Mouse (Mus musculus): ENCODE data around the gene Sorcs2.
A peak's percentile ranks its signal among the peaks of the same experiment; 100 is the strongest.

Sorcs2 gene

GRCm38 (mm10) chr5:36355683-36356082 is 42.3 kb downstream of the Sorcs2 start:
- DNase-seq = no peak

- no peak for DNase-seq
Measured at GRCm38 (mm10) chr5:36353679-36354078, 44.3 kb downstream of the Sorcs2 start.

- no peak for DNase-seq
Measured at GRCm38 (mm10) chr5:36353194-36353593, 44.7 kb downstream of the Sorcs2 start.

- DNase-seq = no peak
Measured at GRCm38 (mm10) chr5:36346698-36347097, 51.2 kb downstream of the Sorcs2 start.

GRCm38 (mm10) chr5:36339283-36339682 is 58.7 kb downstream of the Sorcs2 start:
- no peak for DNase-seq

- no peak for DNase-seq
Measured at GRCm38 (mm10) chr5:36336252-36336651, 61.7 kb downstream of the Sorcs2 start.

GRCm38 (mm10) chr5:36335661-36336060 is 62.3 kb downstream of the Sorcs2 start:
- no peak for DNase-seq

GRCm38 (mm10) chr5:36334227-36334626 is 63.7 kb downstream of the Sorcs2 start:
- no peak for DNase-seq

GRCm38 (mm10) chr5:36330472-36331155 is 67.3 kb downstream of the Sorcs2 start:
- peak; percentile 83 for DNase-seq

GRCm38 (mm10) chr5:36326057-36327010 is 71.6 kb downstream of the Sorcs2 start:
- no peak for DNase-seq

GRCm38 (mm10) chr5:36324140-36324572 is 73.8 kb downstream of the Sorcs2 start:
- DNase-seq = no peak

- peak; percentile 77 for DNase-seq
Measured at GRCm38 (mm10) chr5:36323526-36323925, 74.4 kb downstream of the Sorcs2 start.

GRCm38 (mm10) chr5:36321581-36321980 is 76.4 kb downstream of the Sorcs2 start:
- DNase-seq = no peak

- no peak for DNase-seq
Measured at GRCm38 (mm10) chr5:36320667-36321066, 77.3 kb downstream of the Sorcs2 start.

GRCm38 (mm10) chr5:36317641-36318368 is 80.1 kb downstream of the Sorcs2 start:
- peak; percentile 7 for DNase-seq

- DNase-seq = no peak
Measured at GRCm38 (mm10) chr5:36315106-36315505, 82.8 kb downstream of the Sorcs2 start.

- DNase-seq = peak; percentile 72
Measured at GRCm38 (mm10) chr5:36313353-36314079, 84.4 kb downstream of the Sorcs2 start.

GRCm38 (mm10) chr5:36312926-36313325 is 85.0 kb downstream of the Sorcs2 start:
- DNase-seq = no peak

GRCm38 (mm10) chr5:36304299-36304980 is 93.5 kb downstream of the Sorcs2 start:
- no peak for DNase-seq

GRCm38 (mm10) chr5:36301166-36301565 is 96.8 kb downstream of the Sorcs2 start:
- no peak for DNase-seq

- DNase-seq = no peak
Measured at GRCm38 (mm10) chr5:36298049-36298448, 99.9 kb downstream of the Sorcs2 start.

GRCm38 (mm10) chr5:36297246-36297645 is 100.7 kb downstream of the Sorcs2 start:
- DNase-seq = no peak

All from kidney, adult 9 months (tissue).